Mouse (Mus musculus): ENCODE measurements around the gene Nfia. TPM values are rescaled to one million over a fixed set of nuclear protein-coding genes. Genes with fewer than 3 reads are reported as not detected.

Gene Nfia
- polyA plus RNA-seq, 1 experiment: 8.1 TPM

GRCm38 (mm10) chr4:98057246-98057645 lies 284.7 kb downstream of the Nfia start:
- no peak overlapping the region for H3K27ac ChIP-seq (ENCODE audit: control insufficient read depth, insufficient read depth, low read depth, low read length)
- no peaks in the 10 kb centered on the region for H3K36me3 ChIP-seq (ENCODE audit: control insufficient read depth, insufficient read depth, low read length)
- H3K27me3 ChIP-seq (ENCODE audit: control insufficient read depth, insufficient read depth, low read length): no peaks in the 10 kb centered on the region
- H3K4me1 ChIP-seq (ENCODE audit: control insufficient read depth, insufficient read depth, low read length): no peaks in the 10 kb centered on the region
- H3K4me3 ChIP-seq (ENCODE audit: control insufficient read depth, low read depth, low read length): no peak overlapping the region
- TF ChIP-seq CTCF (IDR thresholded peaks at IDR 0.05; ENCODE audit: control insufficient read depth, insufficient read depth, insufficient replicate concordance, low read depth, low read length): no peak

GRCm38 (mm10) chr4:98057721-98058120 lies 285.2 kb downstream of the Nfia start:
- no peak for TF ChIP-seq CTCF (IDR thresholded peaks at IDR 0.05; ENCODE audit: control insufficient read depth, insufficient read depth, insufficient replicate concordance, low read depth, low read length)
- no peak for TF ChIP-seq POLR2A (IDR thresholded peaks at IDR 0.05; ENCODE audit: control insufficient read depth, low read depth, low read length)
- Histone ChIP-seq H3K27me3 (ENCODE audit: control insufficient read depth, insufficient read depth, low read length) (no peaks in the 10 kb centered on the region), H3K4me1 (ENCODE audit: control insufficient read depth, insufficient read depth, low read length) (no peaks in the 10 kb centered on the region)

GRCm38 (mm10) chr4:98058182-98058581 lies 285.6 kb downstream of the Nfia start:
- TF ChIP-seq POLR2A (IDR thresholded peaks at IDR 0.05; ENCODE audit: control insufficient read depth, low read depth, low read length) (no peak), CTCF (IDR thresholded peaks at IDR 0.05; ENCODE audit: control insufficient read depth, insufficient read depth, insufficient replicate concordance, low read depth, low read length) (no peak)
- H3K27ac ChIP-seq (ENCODE audit: control insufficient read depth, insufficient read depth, low read depth, low read length): no peak overlapping the region
- no peaks in the 10 kb centered on the region for H3K36me3 ChIP-seq (ENCODE audit: control insufficient read depth, insufficient read depth, low read length)
- no peaks in the 10 kb centered on the region for H3K4me1 ChIP-seq (ENCODE audit: control insufficient read depth, insufficient read depth, low read length)
- no peak overlapping the region for H3K4me3 ChIP-seq (ENCODE audit: control insufficient read depth, low read depth, low read length)
- no peaks in the 10 kb centered on the region for H3K27me3 ChIP-seq (ENCODE audit: control insufficient read depth, insufficient read depth, low read length)

More at GRCm38 (mm10) chr4:98057721-98058120, 285.2 kb downstream of the Nfia start:
- no peak overlapping the region for H3K4me3 ChIP-seq (ENCODE audit: control insufficient read depth, low read depth, low read length)
- H3K27ac ChIP-seq (ENCODE audit: control insufficient read depth, insufficient read depth, low read depth, low read length): no peak overlapping the region
- H3K36me3 ChIP-seq (ENCODE audit: control insufficient read depth, insufficient read depth, low read length): no peaks in the 10 kb centered on the region

- Histone ChIP-seq H3K27me3 (ENCODE audit: control insufficient read depth, insufficient read depth, low read length) (no peaks in the 10 kb centered on the region), H3K4me1 (ENCODE audit: control insufficient read depth, insufficient read depth, low read length) (no peaks in the 10 kb centered on the region), H3K4me3 (ENCODE audit: control insufficient read depth, low read depth, low read length) (no peak overlapping the region), H3K36me3 (ENCODE audit: control insufficient read depth, insufficient read depth, low read length) (no peaks in the 10 kb centered on the region), H3K27ac (ENCODE audit: control insufficient read depth, insufficient read depth, low read depth, low read length) (no peak overlapping the region)
- TF ChIP-seq POLR2A (IDR thresholded peaks at IDR 0.05; ENCODE audit: control insufficient read depth, low read depth, low read length): no peak
- no peak for TF ChIP-seq CTCF (IDR thresholded peaks at IDR 0.05; ENCODE audit: control insufficient read depth, insufficient read depth, insufficient replicate concordance, low read depth, low read length)
These were observed 288.1 kb downstream of the Nfia start for GRCm38 (mm10) chr4:98060601-98061000.

- Histone ChIP-seq H3K4me1 (ENCODE audit: control insufficient read depth, insufficient read depth, low read length) (no peaks in the 10 kb centered on the region), H3K4me3 (ENCODE audit: control insufficient read depth, low read depth, low read length) (no peak overlapping the region), H3K36me3 (ENCODE audit: control insufficient read depth, insufficient read depth, low read length) (no peaks in the 10 kb centered on the region), H3K27ac (ENCODE audit: control insufficient read depth, insufficient read depth, low read depth, low read length) (no peak overlapping the region), H3K27me3 (ENCODE audit: control insufficient read depth, insufficient read depth, low read length) (no peaks in the 10 kb centered on the region)
- TF ChIP-seq POLR2A (IDR thresholded peaks at IDR 0.05; ENCODE audit: control insufficient read depth, low read depth, low read length): no peak
- no peak for TF ChIP-seq CTCF (IDR thresholded peaks at IDR 0.05; ENCODE audit: control insufficient read depth, insufficient read depth, insufficient replicate concordance, low read depth, low read length)
These were observed 288.6 kb downstream of the Nfia start for GRCm38 (mm10) chr4:98061086-98061485.

GRCm38 (mm10) chr4:98063280-98063679 lies 290.7 kb downstream of the Nfia start:
- no peak overlapping the region for H3K27ac ChIP-seq (ENCODE audit: control insufficient read depth, insufficient read depth, low read depth, low read length)
- no peaks in the 10 kb centered on the region for H3K27me3 ChIP-seq (ENCODE audit: control insufficient read depth, insufficient read depth, low read length)
- H3K4me1 ChIP-seq (ENCODE audit: control insufficient read depth, insufficient read depth, low read length): no peaks in the 10 kb centered on the region
- no peak for TF ChIP-seq POLR2A (IDR thresholded peaks at IDR 0.05; ENCODE audit: control insufficient read depth, low read depth, low read length)
- TF ChIP-seq CTCF (IDR thresholded peaks at IDR 0.05; ENCODE audit: control insufficient read depth, insufficient read depth, insufficient replicate concordance, low read depth, low read length): no peak
- no peak overlapping the region for H3K4me3 ChIP-seq (ENCODE audit: control insufficient read depth, low read depth, low read length)
- no peaks in the 10 kb centered on the region for H3K36me3 ChIP-seq (ENCODE audit: control insufficient read depth, insufficient read depth, low read length)

GRCm38 (mm10) chr4:98076106-98076505 lies 303.6 kb downstream of the Nfia start:
- H3K36me3 ChIP-seq (ENCODE audit: control insufficient read depth, insufficient read depth, low read length): no peaks in the 10 kb centered on the region
- no peak overlapping the region for H3K27ac ChIP-seq (ENCODE audit: control insufficient read depth, insufficient read depth, low read depth, low read length)
- H3K27me3 ChIP-seq (ENCODE audit: control insufficient read depth, insufficient read depth, low read length): no peaks in the 10 kb centered on the region
- no peak overlapping the region for H3K4me3 ChIP-seq (ENCODE audit: control insufficient read depth, low read depth, low read length)
- H3K4me1 ChIP-seq (ENCODE audit: control insufficient read depth, insufficient read depth, low read length): no peaks in the 10 kb centered on the region
- TF ChIP-seq CTCF (IDR thresholded peaks at IDR 0.05; ENCODE audit: control insufficient read depth, insufficient read depth, insufficient replicate concordance, low read depth, low read length) (no peak), POLR2A (IDR thresholded peaks at IDR 0.05; ENCODE audit: control insufficient read depth, low read depth, low read length) (no peak)

GRCm38 (mm10) chr4:98076624-98077023 lies 304.1 kb downstream of the Nfia start:
- H3K27me3 ChIP-seq (ENCODE audit: control insufficient read depth, insufficient read depth, low read length): no peaks in the 10 kb centered on the region
- no peak overlapping the region for H3K27ac ChIP-seq (ENCODE audit: control insufficient read depth, insufficient read depth, low read depth, low read length)
- no peaks in the 10 kb centered on the region for H3K36me3 ChIP-seq (ENCODE audit: control insufficient read depth, insufficient read depth, low read length)
- H3K4me1 ChIP-seq (ENCODE audit: control insufficient read depth, insufficient read depth, low read length): no peaks in the 10 kb centered on the region
- no peak overlapping the region for H3K4me3 ChIP-seq (ENCODE audit: control insufficient read depth, low read depth, low read length)
- no peak for TF ChIP-seq CTCF (IDR thresholded peaks at IDR 0.05; ENCODE audit: control insufficient read depth, insufficient read depth, insufficient replicate concordance, low read depth, low read length)
- TF ChIP-seq POLR2A (IDR thresholded peaks at IDR 0.05; ENCODE audit: control insufficient read depth, low read depth, low read length): no peak
